Mouse (Mus musculus) T-helper 1 cell (primary cell): ENCODE data around the gene Cdh23.

Experiments
- in situ Hi-C: fragments of 300-600 bp; cut with MboI, MseI; formaldehyde crosslinking; loops from one replicate; pipeline ENCODE4 v1.15.1; 2025; ENCODE audit warnings: high pct_unique_total_duplicates

The Cdh23 gene

DNA sequence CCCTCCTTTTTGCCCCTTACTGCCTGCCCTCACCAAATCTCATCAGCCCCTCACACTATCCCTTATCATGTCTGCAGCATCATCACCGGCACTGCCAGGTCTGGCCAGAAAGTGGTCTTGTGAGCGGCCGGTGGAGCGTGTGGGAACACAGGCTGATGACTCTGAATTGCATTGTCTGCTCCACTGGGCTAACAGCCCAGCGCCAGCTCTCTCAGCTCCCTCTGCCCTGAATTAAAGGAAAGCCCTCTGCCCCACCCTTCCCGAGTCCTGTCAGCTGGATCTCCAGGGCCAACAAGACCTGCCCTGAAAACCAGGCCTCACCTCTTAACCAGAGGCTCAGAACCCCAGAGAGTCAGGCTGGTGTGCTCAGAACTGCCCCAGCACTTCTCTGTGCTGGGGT is 201.2 kb downstream of the Cdh23 start:
- in situ Hi-C loops, result no loop called here

DNA sequence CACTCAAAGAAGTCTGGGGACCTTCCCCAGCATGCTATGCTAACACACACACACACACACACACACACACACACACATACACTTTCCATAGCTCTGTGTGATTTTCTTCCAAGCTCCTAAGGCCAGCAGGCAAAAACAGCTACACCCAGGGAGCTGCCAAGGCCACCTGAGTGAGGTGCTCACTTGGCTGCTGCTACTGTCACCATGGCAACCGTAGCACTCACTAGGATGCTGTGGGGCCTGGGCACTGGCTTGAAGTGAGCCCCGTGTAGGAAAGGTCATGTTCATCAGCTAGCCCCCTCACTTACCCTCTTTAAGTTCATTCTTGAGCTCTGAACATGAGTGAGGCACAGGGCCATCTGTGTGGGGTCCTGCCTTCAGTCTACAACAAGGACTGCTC is 204.8 kb downstream of the Cdh23 start:
- in situ Hi-C loops, result no loop called here

DNA sequence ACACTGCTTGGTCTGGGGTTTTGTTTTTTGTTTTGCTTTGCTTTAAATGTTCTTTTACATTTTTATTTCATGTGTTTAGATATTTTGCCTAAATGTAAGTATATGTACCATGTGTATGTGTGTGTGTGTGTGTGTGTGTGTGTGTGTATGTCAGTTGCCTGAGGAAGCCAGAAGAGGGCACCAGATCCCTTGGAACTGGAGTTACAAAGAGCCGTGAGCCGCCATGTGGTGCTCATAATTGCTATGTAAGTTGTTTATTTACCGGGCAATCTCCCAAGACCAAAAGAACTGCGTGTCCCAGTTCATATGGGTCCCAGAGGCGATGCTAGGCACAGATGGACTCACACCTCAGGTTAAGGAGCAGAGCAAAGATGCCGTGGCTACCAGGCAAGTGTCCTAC is 214.9 kb downstream of the Cdh23 start:
- in situ Hi-C loops, result no loop called here

DNA sequence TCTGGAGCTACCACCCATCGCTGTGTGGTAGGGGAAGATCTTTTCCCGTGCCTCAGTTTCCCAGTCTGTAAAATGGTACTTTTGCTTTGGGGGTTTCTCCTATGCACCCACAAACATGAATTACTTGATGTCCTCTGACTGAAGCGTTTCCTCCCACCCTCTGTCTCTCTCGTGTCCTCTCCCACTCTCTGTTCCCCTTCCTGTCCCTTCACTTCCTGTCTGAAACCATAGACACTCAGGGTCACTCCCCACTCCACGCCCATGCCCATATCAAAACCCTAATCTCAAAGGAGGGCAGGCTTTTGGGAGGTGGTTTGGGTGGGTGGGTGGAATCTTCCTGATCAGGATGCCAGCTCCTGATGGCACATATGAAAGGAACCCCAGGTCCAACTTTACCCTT is 221.7 kb downstream of the Cdh23 start:
- in situ Hi-C loops, result loop anchor here (25.0 kb wide), 1 partner anchor 1913 kb away; the partner anchor contains the start of gene Hk1

DNA sequence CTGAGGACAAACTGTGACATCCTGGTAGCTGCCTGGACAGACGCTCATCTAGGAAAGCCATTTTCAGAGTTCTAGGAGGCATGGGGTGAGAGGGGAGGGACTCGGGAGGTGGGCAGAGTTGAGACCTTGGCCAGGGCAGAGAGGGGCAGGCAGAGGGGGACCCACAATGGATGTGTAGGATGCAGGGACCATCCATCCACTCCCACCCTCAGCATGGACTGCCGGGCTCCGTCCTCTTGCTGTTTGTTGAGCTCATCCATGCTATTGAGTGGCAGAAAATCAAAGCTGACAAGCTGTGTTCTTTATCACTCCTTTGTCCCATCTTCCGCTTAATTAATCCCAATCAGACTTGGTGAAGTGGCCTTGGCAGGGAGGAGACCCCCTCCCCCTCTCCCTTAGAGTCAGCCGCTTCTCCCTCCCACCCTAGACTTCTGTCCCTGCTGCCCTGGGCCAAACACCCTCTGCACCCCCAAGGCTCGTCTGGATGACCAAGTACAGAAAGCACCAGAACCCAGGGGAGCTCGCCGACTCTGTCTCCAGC is 222.4 kb downstream of the Cdh23 start:
- in situ Hi-C loops, result loop anchor here (25.0 kb wide), 1 partner anchor 1913 kb away; the partner anchor contains the start of gene Hk1

DNA sequence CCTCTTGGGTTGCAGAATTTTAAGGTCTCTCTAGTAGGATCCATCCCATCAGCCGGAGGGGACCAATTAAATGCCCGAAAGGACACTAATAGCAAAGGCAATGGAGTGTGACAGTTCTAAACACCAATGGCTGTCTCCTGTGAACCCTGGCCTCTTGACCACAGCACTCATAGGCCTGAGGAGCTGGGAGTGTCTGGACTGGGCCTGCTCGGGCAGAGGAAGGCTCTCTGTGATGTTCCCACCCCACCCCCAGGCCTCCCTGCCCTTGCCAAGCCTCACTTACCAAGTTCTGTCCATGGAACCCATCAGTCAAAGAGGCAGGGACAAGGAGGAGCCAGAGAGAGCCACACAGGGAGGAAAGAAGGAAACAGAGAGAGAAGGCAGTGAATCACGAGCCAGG is 228.5 kb downstream of the Cdh23 start:
- in situ Hi-C loops, result loop anchor here (25.0 kb wide), 1 partner anchor 1920 kb away; the partner anchor contains the start of gene Hk1

DNA sequence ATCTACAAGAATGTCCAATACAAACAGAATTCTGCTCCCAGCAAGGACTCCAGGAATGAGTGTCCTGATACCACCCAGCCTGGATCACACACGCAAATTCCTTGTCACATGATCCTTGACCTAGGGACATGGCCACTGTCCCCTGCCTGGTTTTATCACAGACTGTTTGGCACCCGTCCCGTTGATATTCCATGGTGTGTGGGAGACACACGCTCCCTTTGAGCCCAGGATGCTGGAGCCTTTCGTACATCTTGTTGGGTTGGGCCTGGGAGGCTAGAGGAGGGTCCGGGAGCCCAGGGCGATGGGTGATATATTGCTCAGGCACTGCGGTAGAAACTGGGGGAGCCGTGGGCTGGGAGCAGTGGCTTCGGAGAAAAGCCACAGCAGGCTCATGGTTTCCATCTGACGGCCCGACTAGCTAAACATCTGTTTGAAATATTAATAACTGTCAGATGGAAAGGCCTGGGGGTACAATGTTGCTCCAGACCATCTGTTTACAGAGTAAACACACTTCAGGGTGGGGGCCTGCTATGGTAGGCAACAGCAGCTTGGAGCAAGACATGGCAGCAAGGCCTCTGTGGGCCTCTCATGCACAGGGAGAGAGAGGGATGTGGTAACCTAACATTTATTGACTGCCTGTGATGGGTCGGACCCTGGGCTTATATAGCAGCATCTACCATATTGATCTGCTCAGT is 232.2 kb downstream of the Cdh23 start:
- in situ Hi-C loops, result loop anchor here (25.0 kb wide), 1 partner anchor 1923 kb away; the partner anchor contains the start of gene Hk1

DNA sequence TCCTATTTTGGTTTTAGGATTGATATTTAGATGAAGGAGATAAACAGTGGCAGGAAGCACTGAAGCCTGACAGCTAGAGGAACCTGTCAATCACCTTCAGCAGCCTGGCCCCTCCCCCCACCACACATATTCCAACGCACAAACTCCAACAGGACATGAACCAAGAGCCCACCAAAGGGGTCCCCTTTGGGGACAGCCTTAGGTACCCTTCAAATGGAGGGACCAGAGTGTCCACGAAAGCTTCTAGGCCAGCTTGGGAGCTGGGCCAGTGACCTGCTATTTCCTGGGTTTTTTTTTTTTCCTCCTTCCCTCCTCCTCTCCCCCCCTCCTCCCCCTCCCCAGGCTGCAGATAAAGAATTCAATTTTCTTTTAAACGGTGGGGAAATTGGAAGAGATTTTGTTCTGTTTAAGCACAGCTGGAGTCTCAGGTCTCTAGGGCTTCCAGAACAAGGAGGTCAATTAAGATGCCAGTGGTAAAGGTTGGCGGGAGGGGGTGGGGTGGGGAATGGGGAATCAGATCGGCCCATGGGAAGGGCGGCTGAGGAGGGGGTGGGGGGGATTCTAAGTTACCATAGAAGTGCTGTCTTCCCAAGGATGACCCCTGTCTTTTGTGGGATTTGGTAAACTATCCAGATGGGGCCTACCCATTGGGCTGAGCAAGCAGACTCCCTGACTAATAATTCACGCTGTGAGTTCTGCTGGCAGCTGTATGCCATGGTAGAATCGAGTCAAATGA is 239.5 kb downstream of the Cdh23 start:
- in situ Hi-C loops, result loop anchor here (25.0 kb wide), 1 partner anchor 1930 kb away; the partner anchor contains the start of gene Hk1

DNA sequence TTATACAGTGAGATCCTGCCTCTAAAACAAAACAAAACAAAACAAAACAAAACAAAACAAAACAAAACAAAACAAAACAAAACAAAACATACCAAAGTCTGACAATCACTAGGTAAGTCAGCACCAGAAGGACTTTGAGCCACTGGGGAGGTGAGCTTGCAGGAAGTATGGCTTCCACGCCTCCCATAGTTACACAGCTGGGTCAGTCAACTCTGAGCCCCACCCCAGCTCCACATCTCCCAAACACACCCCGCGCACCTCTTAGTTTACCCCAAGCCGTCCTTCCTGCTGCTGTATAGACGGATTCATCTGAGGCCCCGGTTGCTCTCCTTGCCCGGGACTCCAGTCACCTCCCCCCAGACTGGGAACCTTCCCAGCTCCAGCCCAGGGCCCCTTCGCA is 241.1 kb downstream of the Cdh23 start:
- in situ Hi-C loops, result loop anchor here (25.0 kb wide), 1 partner anchor 1932 kb away; the partner anchor contains the start of gene Hk1

DNA sequence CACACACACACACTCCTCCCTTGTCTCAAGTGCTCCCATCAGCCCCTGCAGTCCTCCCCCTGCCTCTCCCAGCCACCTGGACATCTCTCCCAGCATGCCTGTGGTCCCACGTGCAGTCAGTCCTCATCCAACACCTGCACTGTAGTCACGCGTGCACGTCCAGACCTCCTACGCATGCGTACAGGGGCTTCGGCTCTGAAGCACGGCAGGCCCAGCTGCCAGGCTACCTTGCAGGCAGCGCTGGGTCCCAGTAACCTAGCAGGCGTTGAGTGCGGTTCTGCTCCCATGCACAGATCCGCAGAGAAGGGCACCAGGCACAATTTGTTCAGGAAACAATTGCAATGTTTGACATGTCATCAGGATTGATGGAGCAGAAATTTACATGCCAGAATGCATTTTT is 249.1 kb downstream of the Cdh23 start:
- in situ Hi-C loops, result no loop called here

DNA sequence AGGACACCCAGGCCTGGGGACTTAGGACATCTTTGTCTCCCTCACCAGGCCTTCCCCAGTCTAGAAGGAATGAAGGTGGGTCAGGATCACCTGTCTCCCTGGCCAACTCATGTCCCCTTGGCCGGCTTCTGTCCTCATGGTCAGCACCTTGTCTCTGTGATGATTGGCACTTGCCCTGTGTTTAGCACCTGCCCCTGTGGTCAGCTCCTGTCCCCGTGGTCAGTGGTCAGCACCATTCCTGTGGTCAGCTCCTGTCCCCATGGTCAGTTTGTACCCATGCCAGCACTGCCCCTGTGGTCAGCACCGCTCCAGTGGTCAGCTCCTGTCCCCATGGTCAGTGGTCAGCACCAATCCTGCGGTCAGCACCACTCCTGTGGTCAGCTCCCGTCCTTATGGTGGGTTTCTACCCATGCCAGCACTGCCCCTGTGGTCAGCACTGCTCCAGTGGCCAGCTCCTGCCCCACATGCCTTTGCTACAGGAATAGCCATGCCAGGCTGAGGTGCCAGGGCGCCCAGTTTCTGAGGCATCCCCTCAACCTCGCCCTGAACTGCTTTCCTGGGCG is 251.2 kb downstream of the Cdh23 start:
- in situ Hi-C loops, result no loop called here

DNA sequence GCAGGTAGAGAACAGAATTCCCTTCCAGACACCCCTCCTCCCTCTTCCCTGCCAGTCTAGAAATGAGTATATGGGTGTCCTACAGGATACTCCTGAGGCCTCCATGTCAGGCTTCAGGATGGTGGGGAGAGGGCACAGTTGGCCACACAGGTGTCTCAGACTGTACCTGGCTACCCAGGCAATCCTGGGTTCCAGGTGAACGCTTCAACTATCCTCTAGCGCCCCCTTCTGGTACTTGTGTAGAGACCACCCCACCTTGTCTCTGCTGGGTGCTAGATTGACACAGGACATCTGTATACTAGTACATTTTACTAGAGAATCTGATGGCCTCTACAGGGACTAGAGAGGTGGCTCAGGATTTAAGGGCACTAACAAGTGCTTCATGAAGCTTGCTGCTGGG is 253.2 kb downstream of the Cdh23 start:
- in situ Hi-C loops, result loop anchor here (5.0 kb wide), 1 partner anchor 136 kb away; no protein-coding TSS in a partner anchor

DNA sequence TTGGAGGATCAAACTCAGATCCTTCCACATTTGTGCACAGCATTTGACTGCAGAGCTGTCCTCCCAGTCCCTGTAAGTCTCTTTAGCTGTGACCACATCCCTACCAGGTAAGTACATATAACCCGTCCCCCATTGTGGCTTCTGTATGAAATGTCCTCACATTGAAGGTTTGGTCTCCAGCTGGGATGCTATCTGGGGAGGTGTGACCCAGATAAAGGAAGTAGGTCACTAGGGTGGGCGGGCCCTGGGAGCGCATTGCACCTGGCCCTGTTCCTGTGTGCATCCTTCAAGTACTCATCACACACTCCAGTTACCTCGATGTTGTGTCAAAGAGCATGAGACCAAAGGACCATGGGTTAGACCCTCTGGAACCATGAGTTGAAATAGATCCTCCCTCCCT is 254.0 kb downstream of the Cdh23 start:
- in situ Hi-C loops, result loop anchor here (5.0 kb wide), 1 partner anchor 135 kb away; no protein-coding TSS in a partner anchor

DNA sequence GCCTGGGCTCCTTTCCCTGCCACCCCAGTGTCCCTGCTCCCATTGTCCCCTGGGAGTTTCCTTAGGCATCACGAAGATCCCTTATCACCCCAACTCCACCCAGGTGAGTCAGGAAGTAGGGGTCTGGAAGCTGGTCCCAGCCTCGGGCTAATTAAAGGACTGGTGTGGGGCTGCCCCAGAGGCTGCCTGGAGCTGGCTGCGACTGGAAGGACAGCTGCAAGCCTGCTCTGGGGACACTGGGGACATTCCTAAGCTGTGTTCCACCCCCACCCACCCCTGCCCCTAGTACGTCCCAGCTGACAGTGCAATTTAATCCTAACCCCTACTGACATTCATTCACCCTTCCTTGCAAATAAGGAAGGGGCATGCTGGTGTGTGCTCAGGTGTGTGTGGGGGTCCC is 263.6 kb downstream of the Cdh23 start:
- in situ Hi-C loops, result no loop called here

DNA sequence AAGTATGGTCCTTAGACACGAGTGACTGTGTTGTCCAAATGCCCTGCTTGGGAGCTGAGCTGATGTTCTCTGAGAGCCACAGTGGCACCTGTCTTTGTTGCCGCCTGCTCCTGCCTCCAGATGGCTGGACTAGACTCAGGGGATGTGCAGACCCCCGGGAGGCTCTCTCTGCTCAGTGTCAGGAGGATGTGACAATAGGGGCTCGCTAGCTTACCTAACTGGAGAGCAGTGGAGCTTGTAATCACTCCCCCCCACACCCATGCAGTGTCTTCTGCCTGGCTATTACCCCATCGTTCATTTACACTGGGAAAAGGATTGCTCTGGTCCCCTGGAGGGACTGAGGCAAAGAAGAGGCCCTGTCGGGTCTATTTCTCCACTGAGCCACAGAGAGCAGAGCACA is 265.7 kb downstream of the Cdh23 start:
- in situ Hi-C loops, result no loop called here

DNA sequence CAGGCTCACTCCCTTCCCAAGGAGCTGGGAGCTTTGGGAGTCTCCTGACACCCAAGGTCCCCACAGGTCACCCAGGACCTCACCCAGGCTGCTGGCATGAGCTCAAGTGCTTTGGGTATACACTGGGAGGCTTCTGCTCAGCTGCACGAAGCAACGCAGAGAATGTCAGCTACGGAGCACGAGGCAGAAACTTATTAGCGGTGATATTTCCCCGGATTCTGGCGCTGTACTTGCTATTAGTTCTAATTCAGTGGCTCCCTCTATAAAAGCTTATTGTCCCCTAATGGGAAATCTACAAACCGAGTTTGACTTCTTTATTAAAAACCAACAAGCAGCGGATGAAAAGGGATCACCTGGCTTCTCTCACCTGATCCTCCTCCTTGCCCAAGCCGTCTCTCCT is 266.3 kb downstream of the Cdh23 start:
- in situ Hi-C loops, result no loop called here

DNA sequence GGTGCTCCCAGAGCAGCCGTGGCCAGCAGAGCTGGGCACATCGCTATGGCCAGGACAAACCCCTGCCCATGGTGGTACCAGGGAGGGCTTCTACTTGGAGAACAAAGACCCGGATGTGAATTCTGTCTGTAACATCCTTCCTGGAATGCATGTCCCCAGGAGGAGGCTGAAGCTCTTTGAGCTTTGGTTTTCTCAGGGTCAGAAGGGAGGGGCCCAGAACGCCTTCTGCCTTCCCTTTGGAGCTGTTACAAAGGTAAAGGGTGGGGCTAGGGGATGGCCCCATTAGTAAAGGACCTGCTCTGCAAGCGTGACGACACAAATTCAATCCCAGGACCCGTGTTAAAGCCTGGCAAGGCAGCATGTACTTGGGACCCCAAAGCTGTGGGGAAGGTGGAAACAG is 273.5 kb downstream of the Cdh23 start:
- in situ Hi-C loops, result no loop called here

DNA sequence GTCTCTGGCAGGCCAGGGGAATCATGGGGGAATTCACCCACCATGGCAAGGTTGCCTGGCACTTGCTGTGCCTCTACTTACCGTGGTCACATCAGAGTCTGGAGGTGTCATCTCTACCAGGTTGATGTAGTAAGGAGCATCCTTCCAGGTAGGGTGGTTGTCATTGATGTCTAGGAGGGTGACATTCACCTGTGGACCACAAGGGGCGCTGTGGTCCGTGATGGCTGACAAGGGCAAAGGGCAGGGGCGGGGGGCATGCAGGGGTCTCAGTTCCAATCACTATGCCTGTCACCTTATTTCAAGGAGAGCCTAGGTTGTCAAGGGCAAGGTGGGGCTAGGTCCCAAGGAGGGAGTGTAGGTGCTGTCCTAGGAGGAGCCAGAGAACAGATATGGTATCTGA is 276.7 kb downstream of the Cdh23 start:
- in situ Hi-C loops, result no loop called here

DNA sequence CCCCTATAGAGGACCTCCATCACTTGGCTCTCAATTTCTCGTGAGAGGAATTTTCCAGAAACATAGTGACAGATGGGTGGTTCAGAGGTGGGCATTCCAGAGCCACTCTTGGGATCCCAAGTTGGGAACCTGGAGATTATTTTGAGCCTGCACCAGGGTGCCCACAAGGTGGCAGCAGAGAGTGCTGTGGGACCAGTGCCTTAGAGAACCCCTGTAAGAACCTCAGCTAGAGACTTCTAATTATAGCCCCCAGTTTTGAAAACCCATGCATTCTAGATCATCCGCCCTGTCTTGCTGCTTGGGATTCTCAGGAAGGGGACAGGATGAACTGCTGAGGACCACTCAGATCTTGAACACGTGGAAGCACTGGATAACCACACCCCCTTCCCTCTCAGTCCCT is 278.2 kb downstream of the Cdh23 start:
- in situ Hi-C loops, result no loop called here

DNA sequence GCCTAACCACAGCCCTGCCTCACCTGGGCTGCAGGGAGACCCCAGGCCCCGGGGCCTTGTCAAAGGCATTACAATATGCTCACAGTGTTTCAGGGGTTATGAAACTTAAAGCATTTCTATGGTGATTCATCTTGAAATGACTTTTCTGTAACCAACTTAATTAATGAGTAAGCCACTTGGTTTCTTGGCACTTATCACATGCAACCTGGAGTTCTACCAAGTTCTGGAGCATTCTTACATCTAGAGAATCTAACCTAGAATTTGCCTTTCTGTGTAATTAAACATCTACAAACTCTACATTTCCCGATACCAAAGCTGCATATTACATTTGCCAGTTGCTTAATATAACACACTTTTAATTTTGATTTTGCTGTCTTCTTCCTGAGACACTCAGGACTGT is 279.2 kb downstream of the Cdh23 start:
- in situ Hi-C loops, result no loop called here

DNA sequence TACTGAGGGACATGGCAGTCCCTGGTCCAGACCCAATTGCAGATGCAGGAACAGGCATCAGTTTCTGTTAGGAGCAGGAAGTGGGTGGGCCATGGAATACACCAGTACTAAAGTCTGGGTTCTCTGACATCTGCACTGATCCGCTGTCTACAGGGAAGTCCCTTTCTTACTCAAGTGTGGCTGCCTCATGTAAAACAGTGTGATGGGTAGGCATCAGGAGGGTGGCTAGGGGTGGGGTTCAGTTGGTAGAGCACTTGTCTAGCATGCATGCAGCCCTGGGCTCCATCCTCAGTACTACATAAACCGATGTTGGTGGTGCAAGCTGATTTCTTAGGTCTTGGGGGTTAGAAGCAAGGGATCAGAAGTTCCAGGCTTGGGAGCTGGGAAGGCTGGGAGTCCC is 282.5 kb downstream of the Cdh23 start:
- in situ Hi-C loops, result loop anchor here (5.0 kb wide), 1 partner anchor 284 kb away; the partner anchor contains the start of gene Cdh23

DNA sequence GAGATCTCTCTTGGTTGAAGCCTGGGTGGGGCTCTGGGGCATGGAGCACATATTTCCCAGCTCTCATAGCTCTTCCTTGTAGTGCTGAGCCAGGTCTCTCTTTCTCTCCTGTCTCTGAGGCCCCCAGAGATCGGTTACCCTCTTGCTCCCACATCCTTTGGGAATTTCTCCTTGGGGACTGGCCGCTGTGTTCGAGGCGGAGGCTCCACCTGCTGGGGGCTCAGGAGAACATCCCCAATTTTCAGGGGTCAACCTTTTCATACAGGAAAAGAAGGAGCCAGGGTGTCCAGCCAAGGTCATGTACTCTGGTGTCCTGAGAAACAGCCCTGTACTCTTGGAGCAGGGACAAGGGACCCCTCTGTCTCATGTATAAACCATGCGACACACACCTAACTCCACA is 284.5 kb downstream of the Cdh23 start:
- in situ Hi-C loops, result loop anchor here (5.0 kb wide), 1 partner anchor 286 kb away; the partner anchor contains the start of gene Cdh23
